Mouse (Mus musculus): ENCODE measurements around the gene A4galt. TPM values are rescaled to one million over a fixed set of nuclear protein-coding genes. Genes with fewer than 3 reads are reported as not detected.
A peak's percentile ranks its signal among the peaks of the same experiment; 100 is the strongest.
"Not testable (repeated sequence)": the region's sequence is repeated elsewhere in the genome, so short reads cannot be mapped to it uniquely, and the experiment has no call there.

The A4galt gene
- polyA plus RNA-seq, 1 experiment from 2014 or later = 2.3 TPM

- H3K4me2 ChIP-seq (ENCODE audit: low read length); H3K9ac ChIP-seq (ENCODE audit: low read length); H3K4me1 ChIP-seq (ENCODE audit: control insufficient read depth, insufficient read depth, low read length); H3K27ac ChIP-seq (ENCODE audit: low read depth, low read length); H3K4me3 ChIP-seq (ENCODE audit: low read depth, low read length); ATAC-seq; H3K27me3 ChIP-seq (replicated peaks; ENCODE audit: control insufficient read depth, insufficient read depth, low read length); H3K9me3 ChIP-seq (replicated peaks; ENCODE audit: control insufficient read depth, low read length); H3K36me3 ChIP-seq (ENCODE audit: control insufficient read depth, insufficient read depth, low read length); DNase-seq (ENCODE audit: low spot score): not testable (repeated sequence)
Measured at GRCm38 (mm10) chr15:83274237-83274636, 22.7 kb upstream of the A4galt start.

GRCm38 (mm10) chr15:83273017-83273416, 21.4 kb upstream of the A4galt start:
- H3K27me3 ChIP-seq (replicated peaks; ENCODE audit: control insufficient read depth, insufficient read depth, low read length) = no peaks in the 10 kb centered on the region
- no peak overlapping the region for H3K9ac ChIP-seq (ENCODE audit: low read length)
- H3K27ac ChIP-seq (ENCODE audit: low read depth, low read length) = no peak overlapping the region
- WGBS = 90% methylated on average over 2 of the region's 2 CpGs
- H3K9me3 ChIP-seq (replicated peaks; ENCODE audit: control insufficient read depth, low read length) = no peaks in the 10 kb centered on the region
- no peak for DNase-seq (ENCODE audit: low spot score)
- no peak overlapping the region for H3K4me3 ChIP-seq (ENCODE audit: low read depth, low read length)
- no peaks in the 10 kb centered on the region for H3K4me1 ChIP-seq (ENCODE audit: control insufficient read depth, insufficient read depth, low read length)
- H3K4me2 ChIP-seq (ENCODE audit: low read length) = no peak overlapping the region
- no peaks in the 10 kb centered on the region for H3K36me3 ChIP-seq (ENCODE audit: control insufficient read depth, insufficient read depth, low read length)
- ATAC-seq = no peak

GRCm38 (mm10) chr15:83271221-83271620, 19.6 kb upstream of the A4galt start:
- not testable (repeated sequence) for H3K9me3 ChIP-seq (replicated peaks; ENCODE audit: control insufficient read depth, low read length); DNase-seq (ENCODE audit: low spot score); H3K36me3 ChIP-seq (ENCODE audit: control insufficient read depth, insufficient read depth, low read length); H3K4me3 ChIP-seq (ENCODE audit: low read depth, low read length); ATAC-seq; H3K4me2 ChIP-seq (ENCODE audit: low read length); H3K4me1 ChIP-seq (ENCODE audit: control insufficient read depth, insufficient read depth, low read length); H3K27me3 ChIP-seq (replicated peaks; ENCODE audit: control insufficient read depth, insufficient read depth, low read length); H3K9ac ChIP-seq (ENCODE audit: low read length); H3K27ac ChIP-seq (ENCODE audit: low read depth, low read length)
- 31% methylated on average over 9 of the region's 9 CpGs for WGBS

GRCm38 (mm10) chr15:83269985-83270384, 18.4 kb upstream of the A4galt start:
- not testable (repeated sequence) for H3K9ac ChIP-seq (ENCODE audit: low read length); H3K4me1 ChIP-seq (ENCODE audit: control insufficient read depth, insufficient read depth, low read length); H3K27ac ChIP-seq (ENCODE audit: low read depth, low read length); H3K36me3 ChIP-seq (ENCODE audit: control insufficient read depth, insufficient read depth, low read length); ATAC-seq; H3K4me3 ChIP-seq (ENCODE audit: low read depth, low read length); H3K9me3 ChIP-seq (replicated peaks; ENCODE audit: control insufficient read depth, low read length); DNase-seq (ENCODE audit: low spot score); H3K27me3 ChIP-seq (replicated peaks; ENCODE audit: control insufficient read depth, insufficient read depth, low read length); H3K4me2 ChIP-seq (ENCODE audit: low read length)
- 92% methylated on average over 6 of the region's 6 CpGs for WGBS

- H3K9me3 ChIP-seq (replicated peaks; ENCODE audit: control insufficient read depth, low read length); H3K36me3 ChIP-seq (ENCODE audit: control insufficient read depth, insufficient read depth, low read length); H3K27me3 ChIP-seq (replicated peaks; ENCODE audit: control insufficient read depth, insufficient read depth, low read length); ATAC-seq; DNase-seq (ENCODE audit: low spot score); H3K4me2 ChIP-seq (ENCODE audit: low read length); H3K4me1 ChIP-seq (ENCODE audit: control insufficient read depth, insufficient read depth, low read length); H3K4me3 ChIP-seq (ENCODE audit: low read depth, low read length); H3K9ac ChIP-seq (ENCODE audit: low read length); H3K27ac ChIP-seq (ENCODE audit: low read depth, low read length): not testable (repeated sequence)
- WGBS = 66% methylated on average over 7 of the region's 7 CpGs
Measured at GRCm38 (mm10) chr15:83268428-83268827, 16.9 kb upstream of the A4galt start.

GRCm38 (mm10) chr15:83265269-83265668, 13.7 kb upstream of the A4galt start:
- ATAC-seq (no peak), DNase-seq (ENCODE audit: low spot score) (no peak)
- H3K9ac ChIP-seq (ENCODE audit: low read length) = no peak overlapping the region
- WGBS = 23% methylated on average over 1 of the region's 1 CpGs
- no peak overlapping the region for H3K4me3 ChIP-seq (ENCODE audit: low read depth, low read length)
- H3K4me1 ChIP-seq (ENCODE audit: control insufficient read depth, insufficient read depth, low read length) = no peaks in the 10 kb centered on the region
- H3K27ac ChIP-seq (ENCODE audit: low read depth, low read length) = no peak overlapping the region
- no peaks in the 10 kb centered on the region for H3K36me3 ChIP-seq (ENCODE audit: control insufficient read depth, insufficient read depth, low read length)
- no peak overlapping the region for H3K4me2 ChIP-seq (ENCODE audit: low read length)
- H3K27me3 ChIP-seq (replicated peaks; ENCODE audit: control insufficient read depth, insufficient read depth, low read length) = no peaks in the 10 kb centered on the region
- no peaks in the 10 kb centered on the region for H3K9me3 ChIP-seq (replicated peaks; ENCODE audit: control insufficient read depth, low read length)

- 71% methylated on average over 5 of the region's 5 CpGs for WGBS
- Histone ChIP-seq H3K4me2 (ENCODE audit: low read length) (no peak overlapping the region), H3K27ac (ENCODE audit: low read depth, low read length) (no peak overlapping the region), H3K9ac (ENCODE audit: low read length) (no peak overlapping the region), H3K4me3 (ENCODE audit: low read depth, low read length) (no peak overlapping the region), H3K4me1 (ENCODE audit: control insufficient read depth, insufficient read depth, low read length) (no peaks in the 10 kb centered on the region), H3K27me3 (replicated peaks; ENCODE audit: control insufficient read depth, insufficient read depth, low read length) (no peaks in the 10 kb centered on the region), H3K9me3 (replicated peaks; ENCODE audit: control insufficient read depth, low read length) (no peaks in the 10 kb centered on the region), H3K36me3 (ENCODE audit: control insufficient read depth, insufficient read depth, low read length) (no peaks in the 10 kb centered on the region)
- DNase-seq (ENCODE audit: low spot score) = no peak
- ATAC-seq = no peak
Measured at GRCm38 (mm10) chr15:83263405-83263804, 11.8 kb upstream of the A4galt start.

- Histone ChIP-seq H3K4me2 (ENCODE audit: low read length) (0 out of 2 replicates have a peak overlapping the region, but pooled peaks have one; percentile 10), H3K9ac (ENCODE audit: low read length) (no peak overlapping the region), H3K27ac (ENCODE audit: low read depth, low read length) (no peak overlapping the region), H3K4me3 (ENCODE audit: low read depth, low read length) (no peak overlapping the region), H3K27me3 (replicated peaks; ENCODE audit: control insufficient read depth, insufficient read depth, low read length) (no peaks in the 10 kb centered on the region), H3K4me1 (ENCODE audit: control insufficient read depth, insufficient read depth, low read length) (no peaks in the 10 kb centered on the region), H3K36me3 (ENCODE audit: control insufficient read depth, insufficient read depth, low read length) (no peaks in the 10 kb centered on the region), H3K9me3 (replicated peaks; ENCODE audit: control insufficient read depth, low read length) (no peaks in the 10 kb centered on the region)
- 36% methylated on average over 13 of the region's 13 CpGs for WGBS
- peak; percentile 64 for DNase-seq (ENCODE audit: low spot score)
- no peak for ATAC-seq
Measured at GRCm38 (mm10) chr15:83257906-83258305, 6.3 kb upstream of the A4galt start.

- Histone ChIP-seq H3K4me3 (ENCODE audit: low read depth, low read length) (no peak overlapping the region), H3K27me3 (replicated peaks; ENCODE audit: control insufficient read depth, insufficient read depth, low read length) (peaks cover 10% of the 10 kb centered on the region), H3K36me3 (ENCODE audit: control insufficient read depth, insufficient read depth, low read length) (no peaks in the 10 kb centered on the region), H3K4me1 (ENCODE audit: control insufficient read depth, insufficient read depth, low read length) (no peaks in the 10 kb centered on the region), H3K4me2 (ENCODE audit: low read length) (no peak overlapping the region), H3K9ac (ENCODE audit: low read length) (no peak overlapping the region), H3K27ac (ENCODE audit: low read depth, low read length) (no peak overlapping the region), H3K9me3 (replicated peaks; ENCODE audit: control insufficient read depth, low read length) (no peaks in the 10 kb centered on the region)
- DNase-seq (ENCODE audit: low spot score) (no peak), ATAC-seq (no peak)
- WGBS = 88% methylated on average over 4 of the region's 4 CpGs
Measured at GRCm38 (mm10) chr15:83256491-83256890, 4.9 kb upstream of the A4galt start.

All from forebrain, embryonic 14.5 days (tissue).